Mouse (Mus musculus): Measurements from ENCODE around the gene Adgrl1. TPM values are rescaled to one million over a fixed set of nuclear protein-coding genes. Genes with fewer than 3 reads are reported as not detected.

Adgrl1 gene
- 144 TPM for polyA plus RNA-seq (2015; fragmentation: Illumina TruSeq; extraction: RNeasy Lipid Tissue Mini Kit (QIAGEN cat#74804); ENCODE audit: low read depth, low replicate concordance)

DNA sequence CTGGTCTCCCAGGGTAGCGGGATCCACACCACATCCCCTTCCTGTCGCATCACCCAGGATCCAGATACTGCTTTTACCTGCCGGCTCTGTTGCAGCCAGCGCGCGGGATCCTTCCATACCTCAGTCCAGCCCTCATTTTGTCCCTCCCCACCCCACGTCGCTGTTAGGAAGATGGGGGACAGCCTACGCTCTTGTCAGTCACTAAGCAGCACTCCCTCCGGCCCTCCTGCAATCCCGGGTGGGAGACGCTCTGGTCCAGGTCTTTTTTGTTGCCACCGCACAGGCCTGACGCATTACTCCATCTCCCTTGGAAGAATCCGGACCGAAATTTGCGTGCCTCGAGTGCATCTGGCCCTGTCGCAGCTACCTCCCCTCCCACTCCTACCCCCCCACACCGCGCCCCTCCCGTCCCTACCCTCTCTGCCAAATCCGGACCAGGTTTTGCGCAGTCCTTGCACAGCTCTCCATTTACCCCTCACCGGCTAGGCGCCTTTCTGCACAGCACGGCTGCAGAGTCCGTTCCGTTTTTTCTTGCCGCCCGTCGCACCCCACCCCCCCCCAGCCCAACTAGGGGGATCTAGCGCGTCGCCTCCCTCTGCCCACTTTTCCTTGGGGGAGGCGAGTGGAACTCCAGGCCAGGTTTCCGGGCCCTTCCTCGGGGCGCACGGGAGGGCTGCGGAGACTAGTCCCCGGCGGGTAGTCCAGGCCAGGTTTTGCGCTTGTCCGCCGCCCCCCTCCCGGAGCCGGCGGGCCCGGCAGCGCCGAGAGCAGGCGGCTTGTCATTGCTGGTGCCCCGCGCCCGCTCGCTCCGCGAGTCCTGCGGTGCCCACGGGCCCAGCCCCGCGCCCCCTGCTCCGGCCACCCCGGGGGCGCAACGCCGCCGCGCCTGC, at the start of gene Adgrl1:
TSS of gene Adgrl1 (plus strand) at position 743 of the 890 bp plus-strand sequence.

GRCm38 (mm10) chr8:83955106-83955957, 55.4 kb downstream of the Adgrl1 start, which contains the start of the genes Gm10644 and Asf1b:
Gene Gm10644, minus strand, starts transcription at chr8:83955205.
Gene Asf1b, plus strand, starts transcription at chr8:83955507.

GRCm38 (mm10) chr8:83972150-83973120, 72.5 kb downstream of the Adgrl1 start, which contains the start of gene Prkaca:
Gene Prkaca, plus strand, starts transcription at chr8:83972993.

Other genes starting within 250 kb of the Adgrl1 start
- gene Gipc1, start 247.4 kb upstream of the Adgrl1 start, polyA plus RNA-seq (2015; fragmentation: Illumina TruSeq; extraction: RNeasy Lipid Tissue Mini Kit (QIAGEN cat#74804); ENCODE audit: low read depth, low replicate concordance) = 86.4 TPM
- gene Ptger1, start 233.4 kb upstream of the Adgrl1 start, polyA plus RNA-seq (2015; fragmentation: Illumina TruSeq; extraction: RNeasy Lipid Tissue Mini Kit (QIAGEN cat#74804); ENCODE audit: low read depth, low replicate concordance) = 1.3 TPM
- gene Pkn1, start 200.9 kb upstream of the Adgrl1 start, polyA plus RNA-seq (2015; fragmentation: Illumina TruSeq; extraction: RNeasy Lipid Tissue Mini Kit (QIAGEN cat#74804); ENCODE audit: low read depth, low replicate concordance) = 31.6 TPM
- gene Ddx39, start 184.9 kb upstream of the Adgrl1 start, polyA plus RNA-seq (2015; fragmentation: Illumina TruSeq; extraction: RNeasy Lipid Tissue Mini Kit (QIAGEN cat#74804); ENCODE audit: low read depth, low replicate concordance) = 23.5 TPM
- gene Adgre5, start 158.8 kb upstream of the Adgrl1 start, polyA plus RNA-seq (2015; fragmentation: Illumina TruSeq; extraction: RNeasy Lipid Tissue Mini Kit (QIAGEN cat#74804); ENCODE audit: low read depth, low replicate concordance) = 9.7 TPM
- gene Gm10644, start 55.1 kb downstream of the Adgrl1 start, polyA plus RNA-seq (2015; fragmentation: Illumina TruSeq; extraction: RNeasy Lipid Tissue Mini Kit (QIAGEN cat#74804); ENCODE audit: low read depth, low replicate concordance) = 0.31 TPM
- 0.83 TPM for gene Asf1b, start 55.4 kb downstream of the Adgrl1 start, polyA plus RNA-seq (2015; fragmentation: Illumina TruSeq; extraction: RNeasy Lipid Tissue Mini Kit (QIAGEN cat#74804); ENCODE audit: low read depth, low replicate concordance)
- gene Prkaca, start 72.9 kb downstream of the Adgrl1 start, polyA plus RNA-seq (2015; fragmentation: Illumina TruSeq; extraction: RNeasy Lipid Tissue Mini Kit (QIAGEN cat#74804); ENCODE audit: low read depth, low replicate concordance) = 188 TPM
- 36.5 TPM for gene Samd1, start 97.6 kb downstream of the Adgrl1 start, polyA plus RNA-seq (2015; fragmentation: Illumina TruSeq; extraction: RNeasy Lipid Tissue Mini Kit (QIAGEN cat#74804); ENCODE audit: low read depth, low replicate concordance)
- not detected for gene 1700067K01Rik, start 101.4 kb downstream of the Adgrl1 start, polyA plus RNA-seq (2015; fragmentation: Illumina TruSeq; extraction: RNeasy Lipid Tissue Mini Kit (QIAGEN cat#74804); ENCODE audit: low read depth, low replicate concordance)
- gene 2210011C24Rik, start 112.1 kb downstream of the Adgrl1 start, polyA plus RNA-seq (2015; fragmentation: Illumina TruSeq; extraction: RNeasy Lipid Tissue Mini Kit (QIAGEN cat#74804); ENCODE audit: low read depth, low replicate concordance) = 2.7 TPM
- gene Palm3, start 121.4 kb downstream of the Adgrl1 start, polyA plus RNA-seq (2015; fragmentation: Illumina TruSeq; extraction: RNeasy Lipid Tissue Mini Kit (QIAGEN cat#74804); ENCODE audit: low read depth, low replicate concordance) = 1.6 TPM
- not detected for gene Il27ra, start 142.5 kb downstream of the Adgrl1 start, polyA plus RNA-seq (2015; fragmentation: Illumina TruSeq; extraction: RNeasy Lipid Tissue Mini Kit (QIAGEN cat#74804); ENCODE audit: low read depth, low replicate concordance)
- gene Rln3, start 144.9 kb downstream of the Adgrl1 start, polyA plus RNA-seq (2015; fragmentation: Illumina TruSeq; extraction: RNeasy Lipid Tissue Mini Kit (QIAGEN cat#74804); ENCODE audit: low read depth, low replicate concordance) = 3.0 TPM
- 3.7 TPM for gene Gm10643, start 165.0 kb downstream of the Adgrl1 start, polyA plus RNA-seq (2015; fragmentation: Illumina TruSeq; extraction: RNeasy Lipid Tissue Mini Kit (QIAGEN cat#74804); ENCODE audit: low read depth, low replicate concordance)
- 13.1 TPM for gene Rfx1, start 166.7 kb downstream of the Adgrl1 start, polyA plus RNA-seq (2015; fragmentation: Illumina TruSeq; extraction: RNeasy Lipid Tissue Mini Kit (QIAGEN cat#74804); ENCODE audit: low read depth, low replicate concordance)
- gene Dcaf15, start 204.7 kb downstream of the Adgrl1 start, polyA plus RNA-seq (2015; fragmentation: Illumina TruSeq; extraction: RNeasy Lipid Tissue Mini Kit (QIAGEN cat#74804); ENCODE audit: low read depth, low replicate concordance) = 18.4 TPM
- not detected for gene Podnl1, start 225.9 kb downstream of the Adgrl1 start, polyA plus RNA-seq (2015; fragmentation: Illumina TruSeq; extraction: RNeasy Lipid Tissue Mini Kit (QIAGEN cat#74804); ENCODE audit: low read depth, low replicate concordance)
- 29.2 TPM for gene Cc2d1a, start 247.8 kb downstream of the Adgrl1 start, polyA plus RNA-seq (2015; fragmentation: Illumina TruSeq; extraction: RNeasy Lipid Tissue Mini Kit (QIAGEN cat#74804); ENCODE audit: low read depth, low replicate concordance)
- 2.5 TPM for gene 4930432K21Rik, start 247.9 kb downstream of the Adgrl1 start, polyA plus RNA-seq (2015; fragmentation: Illumina TruSeq; extraction: RNeasy Lipid Tissue Mini Kit (QIAGEN cat#74804); ENCODE audit: low read depth, low replicate concordance)

All from brain, adult 10 weeks (tissue).